Mouse (Mus musculus): ENCODE results near the gene Map3k6. TPM values are rescaled to one million over a fixed set of nuclear protein-coding genes. Genes with fewer than 3 reads are reported as not detected.

The Map3k6 gene
- polyA plus RNA-seq, 1 experiment from 2014 or later, result 1.1 TPM

- H3K27me3 ChIP-seq (replicated peaks; ENCODE audit: control insufficient read depth, insufficient read depth, low read length), result peaks cover 42% of the 10 kb centered on the region
Measured at GRCm38 (mm10) chr4:133240934-133241908, 603 bp downstream of the Map3k6 start.

DNA sequence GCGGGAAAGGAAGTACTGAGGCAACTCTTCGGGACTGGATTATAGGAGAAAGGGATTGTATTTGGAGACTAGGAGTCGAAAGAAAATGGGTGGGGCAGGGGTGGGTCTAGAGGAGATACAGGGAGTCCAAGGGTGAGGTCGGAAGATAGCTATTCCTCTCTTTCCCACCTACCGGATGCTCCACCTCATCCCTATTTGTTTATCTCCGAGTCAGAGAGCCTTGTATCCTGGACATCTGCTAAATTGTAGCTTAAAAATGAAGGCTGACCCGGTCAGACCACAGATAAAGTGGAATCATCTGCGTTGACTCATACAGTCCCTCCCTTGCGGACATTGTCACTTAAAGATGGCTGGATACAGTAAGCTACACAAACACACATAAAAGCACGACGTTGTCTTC, 1.3 kb downstream of the Map3k6 start:
- Histone ChIP-seq H3K9ac (ENCODE audit: low read length) (no peak overlapping the region), H3K27ac (ENCODE audit: low read depth, low read length) (no peak overlapping the region), H3K9me3 (replicated peaks; ENCODE audit: control insufficient read depth, low read length) (no peaks in the 10 kb centered on the region), H3K4me1 (ENCODE audit: control insufficient read depth, insufficient read depth, low read length) (no peaks in the 10 kb centered on the region), H3K27me3 (replicated peaks; ENCODE audit: control insufficient read depth, insufficient read depth, low read length) (peaks cover 42% of the 10 kb centered on the region), H3K4me2 (ENCODE audit: low read length) (peak overlapping the region; percentile 76), H3K36me3 (ENCODE audit: control insufficient read depth, insufficient read depth, low read length) (no peaks in the 10 kb centered on the region), H3K4me3 (ENCODE audit: low read depth, low read length) (peak overlapping the region; percentile 46; the same call in 1 of the 2 replicates)
- 35% methylated on average over 11 of the region's 11 CpGs for WGBS
- DNase-seq (ENCODE audit: low spot score), result no peak
- ATAC-seq, result no peak

More at GRCm38 (mm10) chr4:133240934-133241908, 603 bp downstream of the Map3k6 start:
- Histone ChIP-seq H3K36me3 (ENCODE audit: control insufficient read depth, insufficient read depth, low read length) (no peaks in the 10 kb centered on the region), H3K9ac (ENCODE audit: low read length) (peak overlapping the region; percentile 59), H3K4me1 (ENCODE audit: control insufficient read depth, insufficient read depth, low read length) (no peaks in the 10 kb centered on the region), H3K9me3 (replicated peaks; ENCODE audit: control insufficient read depth, low read length) (no peaks in the 10 kb centered on the region), H3K4me2 (ENCODE audit: low read length) (peak overlapping the region; percentile 76), H3K27ac (ENCODE audit: low read depth, low read length) (no peak overlapping the region), H3K4me3 (ENCODE audit: low read depth, low read length) (peak overlapping the region; percentile 46)
- under 1% methylated on average over 77 of the region's 78 CpGs for WGBS
- DNase-seq (ENCODE audit: low spot score) (peak; percentile 84), ATAC-seq (peak; percentile 94)

GRCm38 (mm10) chr4:133242710-133243109, 2.1 kb downstream of the Map3k6 start:
- DNase-seq (ENCODE audit: low spot score), result no peak
- H3K4me1 ChIP-seq (ENCODE audit: control insufficient read depth, insufficient read depth, low read length), result no peaks in the 10 kb centered on the region
- H3K4me2 ChIP-seq (ENCODE audit: low read length), result no peak overlapping the region
- no peaks in the 10 kb centered on the region for H3K9me3 ChIP-seq (replicated peaks; ENCODE audit: control insufficient read depth, low read length)
- H3K27ac ChIP-seq (ENCODE audit: low read depth, low read length), result no peak overlapping the region
- 63% methylated on average over 9 of the region's 9 CpGs for WGBS
- peaks cover 42% of the 10 kb centered on the region for H3K27me3 ChIP-seq (replicated peaks; ENCODE audit: control insufficient read depth, insufficient read depth, low read length)
- ATAC-seq, result no peak
- H3K4me3 ChIP-seq (ENCODE audit: low read depth, low read length), result no peak overlapping the region
- H3K9ac ChIP-seq (ENCODE audit: low read length), result no peak overlapping the region
- no peaks in the 10 kb centered on the region for H3K36me3 ChIP-seq (ENCODE audit: control insufficient read depth, insufficient read depth, low read length)

- Histone ChIP-seq H3K9me3 (replicated peaks; ENCODE audit: control insufficient read depth, low read length) (no peaks in the 10 kb centered on the region), H3K4me3 (ENCODE audit: low read depth, low read length) (no peak overlapping the region), H3K4me1 (ENCODE audit: control insufficient read depth, insufficient read depth, low read length) (no peaks in the 10 kb centered on the region), H3K27ac (ENCODE audit: low read depth, low read length) (no peak overlapping the region), H3K27me3 (replicated peaks; ENCODE audit: control insufficient read depth, insufficient read depth, low read length) (peaks cover 42% of the 10 kb centered on the region), H3K4me2 (ENCODE audit: low read length) (no peak overlapping the region), H3K9ac (ENCODE audit: low read length) (no peak overlapping the region), H3K36me3 (ENCODE audit: control insufficient read depth, insufficient read depth, low read length) (no peaks in the 10 kb centered on the region)
- ATAC-seq (no peak), DNase-seq (ENCODE audit: low spot score) (no peak)
- 65% methylated on average over 13 of the region's 13 CpGs for WGBS
Measured at GRCm38 (mm10) chr4:133243538-133243937, 2.9 kb downstream of the Map3k6 start.

GRCm38 (mm10) chr4:133244289-133244688, 3.7 kb downstream of the Map3k6 start:
- Histone ChIP-seq H3K27me3 (replicated peaks; ENCODE audit: control insufficient read depth, insufficient read depth, low read length) (peaks cover 37% of the 10 kb centered on the region), H3K27ac (ENCODE audit: low read depth, low read length) (no peak overlapping the region), H3K4me3 (ENCODE audit: low read depth, low read length) (no peak overlapping the region), H3K9me3 (replicated peaks; ENCODE audit: control insufficient read depth, low read length) (no peaks in the 10 kb centered on the region), H3K4me2 (ENCODE audit: low read length) (no peak overlapping the region), H3K9ac (ENCODE audit: low read length) (no peak overlapping the region), H3K36me3 (ENCODE audit: control insufficient read depth, insufficient read depth, low read length) (no peaks in the 10 kb centered on the region), H3K4me1 (ENCODE audit: control insufficient read depth, insufficient read depth, low read length) (no peaks in the 10 kb centered on the region)
- 96% methylated on average over 1 of the region's 1 CpGs for WGBS
- no peak for ATAC-seq
- no peak for DNase-seq (ENCODE audit: low spot score)

DNA sequence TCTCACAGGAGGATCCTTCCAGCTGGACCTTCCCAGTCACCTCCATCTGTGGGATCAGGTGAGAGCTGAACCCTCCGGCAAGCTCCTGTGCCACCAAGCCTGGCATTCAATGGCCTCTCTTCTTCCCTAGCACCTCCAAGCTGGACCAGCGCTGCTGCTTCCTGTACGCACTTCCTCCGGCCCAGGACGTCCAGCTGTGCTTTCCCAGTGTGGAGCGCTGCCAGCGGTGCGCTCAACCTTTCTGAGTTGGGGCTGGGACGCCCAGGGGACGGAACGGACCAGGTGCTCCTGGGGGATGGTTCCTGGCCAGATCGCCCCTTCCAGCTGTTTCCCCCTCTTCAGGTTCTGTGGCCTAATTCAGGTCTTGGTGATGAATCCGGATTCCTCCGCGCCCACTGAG, 6.5 kb downstream of the Map3k6 start:
- Histone ChIP-seq H3K9me3 (replicated peaks; ENCODE audit: control insufficient read depth, low read length) (no peaks in the 10 kb centered on the region), H3K9ac (ENCODE audit: low read length) (no peak overlapping the region), H3K4me3 (ENCODE audit: low read depth, low read length) (no peak overlapping the region), H3K27me3 (replicated peaks; ENCODE audit: control insufficient read depth, insufficient read depth, low read length) (peaks cover 45% of the 10 kb centered on the region), H3K4me1 (ENCODE audit: control insufficient read depth, insufficient read depth, low read length) (peaks cover 4% of the 10 kb centered on the region), H3K27ac (ENCODE audit: low read depth, low read length) (no peak overlapping the region), H3K4me2 (ENCODE audit: low read length) (no peak overlapping the region), H3K36me3 (ENCODE audit: control insufficient read depth, insufficient read depth, low read length) (no peaks in the 10 kb centered on the region)
- DNase-seq (ENCODE audit: low spot score), result no peak
- WGBS, result 20% methylated on average over 15 of the region's 15 CpGs
- no peak for ATAC-seq

DNA sequence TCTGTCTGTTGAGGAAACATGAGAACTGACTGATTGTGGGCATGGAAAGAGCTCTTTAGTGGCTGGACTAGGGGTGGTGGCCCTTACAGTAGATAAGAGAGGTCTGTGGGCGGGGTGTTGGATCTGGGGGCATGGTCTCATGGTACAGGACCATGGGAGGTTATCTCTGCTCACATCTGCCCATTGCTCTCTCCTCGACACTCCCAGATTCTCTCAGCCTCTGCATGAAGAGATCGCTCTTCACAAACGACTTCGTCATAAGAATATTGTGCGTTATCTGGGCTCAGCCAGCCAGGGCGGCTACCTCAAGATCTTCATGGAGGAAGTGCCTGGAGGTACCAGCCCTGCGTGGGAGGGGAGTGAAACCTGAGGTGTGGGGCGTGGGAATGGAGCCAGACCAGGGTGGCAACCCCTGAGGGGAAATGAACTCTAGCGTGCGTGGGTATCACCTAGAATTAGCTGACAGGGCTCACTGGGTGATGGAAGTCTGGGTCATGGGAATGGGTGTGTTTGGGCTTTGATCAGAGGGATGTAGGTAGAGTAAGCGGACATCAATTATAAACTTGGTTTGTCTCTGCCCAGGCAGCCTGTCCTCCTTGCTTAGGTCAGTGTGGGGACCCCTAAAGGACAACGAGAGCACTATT, 7.3 kb downstream of the Map3k6 start:
- Histone ChIP-seq H3K9ac (ENCODE audit: low read length) (no peak overlapping the region), H3K4me2 (ENCODE audit: low read length) (no peak overlapping the region), H3K27me3 (replicated peaks; ENCODE audit: control insufficient read depth, insufficient read depth, low read length) (peaks cover 43% of the 10 kb centered on the region), H3K36me3 (ENCODE audit: control insufficient read depth, insufficient read depth, low read length) (no peaks in the 10 kb centered on the region), H3K4me1 (ENCODE audit: control insufficient read depth, insufficient read depth, low read length) (peaks cover 4% of the 10 kb centered on the region), H3K9me3 (replicated peaks; ENCODE audit: control insufficient read depth, low read length) (no peaks in the 10 kb centered on the region), H3K4me3 (ENCODE audit: low read depth, low read length) (no peak overlapping the region), H3K27ac (ENCODE audit: low read depth, low read length) (no peak overlapping the region)
- DNase-seq (ENCODE audit: low spot score) (no peak), ATAC-seq (no peak)
- 79% methylated on average over 13 of the region's 13 CpGs for WGBS

GRCm38 (mm10) chr4:133250609-133251008, 10.0 kb downstream of the Map3k6 start:
- ATAC-seq (no peak), DNase-seq (ENCODE audit: low spot score) (peak; percentile 69)
- Histone ChIP-seq H3K36me3 (ENCODE audit: control insufficient read depth, insufficient read depth, low read length) (no peaks in the 10 kb centered on the region), H3K9ac (ENCODE audit: low read length) (peak overlapping the region; percentile 49; the same call in 1 of the 2 replicates), H3K4me2 (ENCODE audit: low read length) (peak overlapping the region; percentile 52), H3K27ac (ENCODE audit: low read depth, low read length) (no peak overlapping the region), H3K9me3 (replicated peaks; ENCODE audit: control insufficient read depth, low read length) (no peaks in the 10 kb centered on the region), H3K4me3 (ENCODE audit: low read depth, low read length) (peak overlapping the region; percentile 27), H3K4me1 (ENCODE audit: control insufficient read depth, insufficient read depth, low read length) (peaks cover 4% of the 10 kb centered on the region), H3K27me3 (replicated peaks; ENCODE audit: control insufficient read depth, insufficient read depth, low read length) (peaks cover 33% of the 10 kb centered on the region)
- 2% methylated on average over 22 of the region's 22 CpGs for WGBS

All from forebrain, embryonic 14.5 days (tissue).